Mouse (Mus musculus) cortical plate, adult 2 months (tissue): ENCODE results near the gene Col9a3. TPM values are rescaled to one million over a fixed set of nuclear protein-coding genes. Genes with fewer than 3 reads are reported as not detected.

Experiments
- H3K27ac ChIP-seq: fragments of 200-500 bp; 2 replicates; pipeline ENCODE4 v1.5.1; 2012; ENCODE audit warnings: low read length, control low read depth, inconsistent platforms; ENCODE audit not compliant: insufficient read depth
- H3K4me1 ChIP-seq: fragments of 200-500 bp; 2 replicates; pipeline ENCODE4 v1.6.1; 2011; ENCODE audit warnings: low read length; ENCODE audit not compliant: control insufficient read depth, insufficient read depth
- H3K4me3 ChIP-seq: fragments of 200-500 bp; 2 replicates; pipeline ENCODE4 v1.5.1; 2011; ENCODE audit warnings: mild to moderate bottlenecking, low read length, control low read depth; ENCODE audit not compliant: insufficient read depth
- CTCF ChIP-seq: fragments of 200-500 bp; IDR thresholded peaks from 2 replicates; pipeline ENCODE4 v1.5.1; 2011; ENCODE audit warnings: mild to moderate bottlenecking, control low read depth, low read length; ENCODE audit not compliant: insufficient read depth; ENCODE audit errors: extremely low read depth
- POLR2A ChIP-seq: fragments of 200-500 bp; IDR thresholded peaks from 2 replicates; pipeline ENCODE4 v1.6.1; 2011; ENCODE audit warnings: mild to moderate bottlenecking, low read length, control low read depth; ENCODE audit not compliant: insufficient read depth; ENCODE audit errors: extremely low read depth
- polyA plus RNA-seq: library from polyadenylated mRNA; depleted of rRNA; stranded (reverse); fragments of >200 nt; gene quantifications from 2 replicates; pipeline ENCODE4 v1.2.3, GENCODE M21; 2012

The Col9a3 gene
- polyA plus RNA-seq, 1 experiment: 17.2 TPM

DNA sequence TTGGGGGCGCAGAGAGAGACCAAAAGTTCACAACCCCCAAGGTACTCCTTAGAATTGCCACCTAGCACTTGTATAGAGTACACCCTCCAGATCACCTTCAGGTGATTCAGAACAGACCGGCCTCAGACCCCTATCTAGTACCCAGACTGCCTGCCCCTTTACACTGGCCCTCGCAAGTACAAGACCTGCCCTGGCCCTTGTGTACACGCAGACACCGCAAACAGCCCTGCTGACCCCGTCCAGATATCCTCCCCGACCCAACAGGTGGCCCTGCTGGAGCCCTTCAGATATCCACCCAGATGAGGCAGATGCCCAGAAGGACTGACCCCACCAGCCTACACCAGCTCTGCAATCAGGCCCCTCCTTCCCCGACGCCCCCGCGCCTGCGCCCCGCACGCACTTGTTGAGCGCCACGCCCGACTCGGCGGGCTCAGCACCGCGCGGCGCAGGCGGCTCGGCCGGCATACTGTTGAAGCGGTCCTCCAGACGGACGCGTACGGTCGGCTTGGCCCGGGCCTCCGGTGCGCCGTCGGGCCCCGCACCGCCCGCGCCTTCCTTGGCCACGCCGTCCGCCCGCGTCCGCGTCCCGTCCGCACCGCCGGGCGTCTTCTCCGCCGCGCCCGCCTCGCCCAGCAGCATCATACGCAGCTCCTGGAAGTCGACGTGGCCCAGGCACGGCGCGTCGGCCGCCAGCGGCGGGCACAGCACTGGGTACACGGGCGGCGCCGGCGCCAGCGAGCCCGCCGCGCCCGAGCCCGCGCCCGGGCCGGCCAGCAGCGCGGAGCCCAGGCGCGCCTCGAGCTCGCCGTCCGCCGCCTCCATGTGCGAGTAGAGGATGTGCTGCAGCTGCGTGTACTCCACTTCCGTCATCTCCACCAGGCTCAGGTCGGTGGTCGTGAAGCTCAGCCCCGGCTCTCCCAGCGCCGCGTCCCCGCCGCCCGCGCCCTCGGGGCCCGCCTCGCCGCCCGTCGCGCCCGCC lies 44.3 kb downstream of the Col9a3 start:
- no peak overlapping the region for H3K27ac ChIP-seq
- no peaks in the 10 kb centered on the region for H3K4me1 ChIP-seq
- no peak for TF ChIP-seq CTCF
- TF ChIP-seq POLR2A: no peak
- H3K4me3 ChIP-seq: no peak overlapping the region

DNA sequence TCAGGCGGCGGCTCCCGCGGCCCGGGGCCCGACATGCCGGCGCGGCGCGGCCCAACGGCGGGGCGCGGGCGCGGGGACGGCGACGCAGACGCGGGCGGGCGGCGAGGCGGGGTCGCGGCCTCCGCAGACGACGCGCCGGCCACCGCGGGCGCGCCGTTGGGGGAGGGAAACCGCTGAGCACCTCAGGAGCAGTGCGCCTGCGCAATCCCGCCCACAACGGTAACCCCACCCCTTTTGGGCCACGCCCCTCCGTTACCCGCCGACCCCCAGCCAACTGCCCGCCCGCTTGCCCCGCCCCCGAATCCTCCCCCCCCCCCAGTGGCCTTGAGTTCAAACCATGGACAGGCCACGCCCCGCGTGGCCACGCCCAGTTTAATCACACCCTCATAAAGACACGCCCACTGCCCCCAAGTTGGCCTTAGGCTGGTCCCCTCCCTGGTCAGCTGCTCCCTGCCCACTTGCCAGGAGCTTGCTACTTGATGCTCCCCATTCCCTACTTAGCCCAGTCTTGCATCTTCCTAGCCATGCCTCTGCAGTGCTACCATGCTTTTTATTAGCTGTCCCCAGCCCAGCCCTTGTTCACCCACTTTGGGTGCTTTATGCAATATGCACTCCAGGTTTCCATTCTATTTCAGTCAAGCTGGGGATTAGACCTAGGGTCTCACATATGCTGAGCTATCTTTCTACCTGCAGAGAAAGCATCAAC lies 45.1 kb downstream of the Col9a3 start, which contains the start of gene Tcfl5:
Gene Tcfl5, minus strand, starts transcription at position 154 of the 706 bp plus-strand sequence.
- Histone ChIP-seq H3K27ac (no peak within 1 kb of the TSS), H3K4me3 (no peak within 1 kb of the TSS), H3K4me1 (no peaks in the 10 kb centered on the region)
- TF ChIP-seq CTCF (no peak), POLR2A (no peak)

DNA sequence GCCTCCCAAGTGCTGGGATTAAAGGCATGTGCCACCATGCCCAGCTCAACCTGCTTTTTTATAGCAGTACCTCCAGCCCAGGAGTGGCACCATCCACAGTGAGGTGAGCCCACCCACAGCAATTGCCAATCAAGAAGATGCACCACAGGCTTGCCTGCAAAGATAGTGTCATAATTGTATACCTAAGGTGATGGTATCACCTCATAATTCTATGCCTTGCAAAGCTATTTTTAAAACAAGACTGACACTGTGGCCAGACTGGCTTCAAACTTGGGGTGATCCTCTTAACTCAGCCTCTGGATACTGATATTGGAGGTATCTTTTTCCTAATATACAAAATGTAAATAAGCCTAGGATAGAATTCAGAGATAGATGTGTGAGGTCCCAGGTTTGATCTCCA lies 46.0 kb downstream of the Col9a3 start:
- no peak overlapping the region for H3K4me3 ChIP-seq
- no peaks in the 10 kb centered on the region for H3K4me1 ChIP-seq
- no peak for TF ChIP-seq CTCF
- TF ChIP-seq POLR2A: no peak
- H3K27ac ChIP-seq: no peak overlapping the region

DNA sequence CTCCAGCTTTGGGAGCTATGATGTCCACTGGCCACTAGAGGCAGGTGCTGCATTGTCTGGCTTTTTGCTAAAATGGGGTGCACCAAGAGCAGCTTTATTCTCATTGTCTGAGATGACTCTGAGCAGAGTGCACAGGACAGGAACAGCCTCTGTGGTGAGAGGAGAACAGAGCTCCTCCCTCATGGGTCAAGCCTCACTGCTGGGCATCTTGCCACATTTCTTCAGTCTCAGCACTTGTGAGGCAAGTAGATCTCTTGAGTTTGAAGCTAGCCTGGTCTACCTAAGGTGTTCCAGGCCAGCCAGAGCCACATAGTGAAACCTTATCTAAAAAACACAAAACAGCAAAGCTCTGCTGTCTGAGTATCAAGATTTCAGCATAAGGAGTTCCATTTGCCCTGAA lies 49.3 kb downstream of the Col9a3 start:
- Histone ChIP-seq H3K4me1 (no peaks in the 10 kb centered on the region), H3K4me3 (no peak overlapping the region), H3K27ac (no peak overlapping the region)
- no peak for TF ChIP-seq POLR2A
- no peak for TF ChIP-seq CTCF

DNA sequence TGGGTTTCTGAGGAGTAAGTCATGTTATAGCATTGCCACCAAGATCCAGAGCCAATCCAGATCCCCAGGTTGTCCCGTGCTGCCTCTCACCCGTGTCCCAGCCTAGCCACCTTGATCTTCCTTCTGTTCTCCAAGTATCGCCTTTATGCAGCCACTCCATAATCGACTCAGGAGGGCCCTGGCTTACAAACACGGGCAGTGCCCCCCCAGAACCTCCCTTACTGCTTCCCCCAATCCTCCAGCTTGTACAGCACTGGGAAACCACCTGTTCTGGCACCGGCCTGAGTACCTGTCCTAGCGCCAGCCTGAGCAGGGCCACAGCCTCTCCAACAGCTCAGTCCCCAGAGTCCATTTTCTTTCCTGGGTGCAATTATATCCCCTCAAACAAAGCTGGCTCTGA lies 57.1 kb downstream of the Col9a3 start:
- H3K4me3 ChIP-seq: no peak overlapping the region
- H3K4me1 ChIP-seq: peaks cover 2% of the 10 kb centered on the region; the same call in 1 of the 2 replicates
- H3K27ac ChIP-seq: no peak overlapping the region
- TF ChIP-seq CTCF (no peak), POLR2A (no peak)

DNA sequence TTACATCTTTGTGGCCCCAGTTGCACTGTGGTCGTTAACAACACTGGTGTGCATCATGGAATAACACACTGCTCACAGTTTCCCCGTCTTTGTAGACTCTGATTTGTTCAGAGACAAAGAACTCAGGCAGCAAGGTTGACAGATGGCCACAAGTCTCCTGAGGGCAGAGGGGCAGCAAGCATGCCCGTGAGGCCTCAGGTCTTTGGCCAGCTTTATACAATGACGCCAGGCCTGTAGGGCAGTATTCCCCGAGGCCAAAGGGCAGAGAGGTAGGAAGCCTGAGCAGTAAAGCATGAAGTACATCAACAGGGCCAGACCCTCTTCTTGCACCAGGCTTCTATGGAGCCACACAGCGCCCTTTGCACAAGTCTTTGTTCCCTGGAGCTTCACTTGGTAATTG lies 57.6 kb downstream of the Col9a3 start:
- no peak overlapping the region for H3K4me3 ChIP-seq
- no peak for TF ChIP-seq POLR2A
- TF ChIP-seq CTCF: no peak
- peaks cover 2% of the 10 kb centered on the region; the same call in 1 of the 2 replicates for H3K4me1 ChIP-seq
- H3K27ac ChIP-seq: no peak overlapping the region

DNA sequence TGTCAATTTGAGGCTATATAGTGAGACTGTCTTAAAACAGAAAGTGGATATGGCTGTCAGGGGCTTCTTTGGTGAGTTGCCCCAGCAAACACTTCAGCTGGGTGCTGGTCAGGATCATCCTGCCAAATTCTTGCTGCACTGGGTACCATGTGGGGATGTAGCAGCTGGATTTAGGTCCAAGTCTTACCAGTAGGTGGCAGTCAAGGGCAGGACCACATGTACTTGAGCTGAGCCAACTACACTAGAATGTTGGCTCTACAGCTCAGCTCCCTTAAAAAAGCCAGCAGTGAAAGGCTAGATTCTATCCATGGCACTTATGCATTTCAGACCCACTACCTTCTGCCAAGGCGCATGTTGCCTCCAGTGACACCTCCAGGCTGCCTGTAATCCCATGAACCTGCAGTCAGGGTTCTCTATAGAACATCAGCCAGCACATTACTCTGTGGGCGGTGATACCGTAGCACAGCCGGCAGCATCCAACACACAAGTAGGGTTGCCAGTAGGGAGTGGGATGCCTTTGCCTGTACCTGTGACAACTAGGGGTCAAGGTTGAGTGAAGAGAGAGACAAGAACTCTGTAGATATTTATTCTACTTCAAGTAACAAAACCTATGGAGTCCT lies 59.9 kb downstream of the Col9a3 start:
- TF ChIP-seq POLR2A (no peak), CTCF (peak; percentile 85)
- Histone ChIP-seq H3K4me3 (no peak overlapping the region), H3K27ac (no peak overlapping the region), H3K4me1 (peaks cover 2% of the 10 kb centered on the region; the same call in 1 of the 2 replicates)

DNA sequence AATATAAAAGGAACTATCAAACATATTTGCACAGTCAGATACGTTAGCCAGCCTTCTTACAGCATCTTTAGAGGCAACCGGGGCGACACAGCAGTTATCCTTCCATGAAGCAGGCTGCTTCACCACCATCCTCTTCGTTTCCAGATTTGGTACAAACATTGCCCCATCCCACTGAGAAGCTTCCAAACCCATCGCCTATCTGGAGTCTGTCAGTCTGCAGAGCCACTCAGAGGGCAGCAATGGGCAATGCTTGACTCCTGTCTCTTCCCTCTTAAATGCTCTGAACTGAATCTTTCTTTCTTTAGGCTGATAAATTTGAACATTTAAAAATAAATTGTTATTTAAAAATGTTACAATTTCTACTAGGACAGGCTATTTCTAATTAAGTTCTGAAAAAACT lies 60.8 kb downstream of the Col9a3 start:
- Histone ChIP-seq H3K27ac (no peak overlapping the region), H3K4me3 (no peak overlapping the region), H3K4me1 (peaks cover 2% of the 10 kb centered on the region; the same call in 1 of the 2 replicates)
- TF ChIP-seq POLR2A (no peak), CTCF (no peak)
